Mouse (Mus musculus) central nervous system, embryonic 18 days (tissue): ENCODE results near the gene Pla2g4d. TPM values are rescaled to one million over a fixed set of nuclear protein-coding genes. Genes with fewer than 3 reads are reported as not detected.

Experiments
- polyA plus RNA-seq: library from polyadenylated mRNA; depleted of rRNA; stranded (reverse); fragments of >200 nt; gene quantifications from 2 replicates; pipeline ENCODE4 v1.2.3, GENCODE M21; 2012; rRNA removed

Pla2g4d gene
- 0.08 and 0.12 TPM in 2 replicates for polyA plus RNA-seq

DNA sequence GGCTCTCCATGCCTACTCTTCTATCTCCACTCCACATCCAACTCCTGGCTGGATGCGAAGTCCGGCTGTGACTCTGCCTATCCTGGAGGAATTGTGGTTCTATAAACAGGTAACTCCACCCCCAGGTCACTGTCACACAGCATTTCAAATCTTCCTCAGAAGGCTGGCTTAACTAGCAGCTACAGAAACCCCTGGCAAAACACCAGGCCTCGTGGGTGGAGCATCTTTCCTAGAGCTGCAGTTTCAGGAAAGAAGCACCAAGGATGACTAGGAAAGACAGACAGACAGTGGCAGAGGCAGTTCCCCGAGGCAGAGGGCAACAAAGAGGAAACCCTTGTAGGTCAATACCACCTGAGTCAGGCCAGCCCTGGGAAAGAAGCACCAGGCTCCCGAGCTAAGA is at the start of gene Pla2g4d:
Pla2g4d (minus strand) TSS at position 203 of the 400 bp plus-strand sequence.

DNA sequence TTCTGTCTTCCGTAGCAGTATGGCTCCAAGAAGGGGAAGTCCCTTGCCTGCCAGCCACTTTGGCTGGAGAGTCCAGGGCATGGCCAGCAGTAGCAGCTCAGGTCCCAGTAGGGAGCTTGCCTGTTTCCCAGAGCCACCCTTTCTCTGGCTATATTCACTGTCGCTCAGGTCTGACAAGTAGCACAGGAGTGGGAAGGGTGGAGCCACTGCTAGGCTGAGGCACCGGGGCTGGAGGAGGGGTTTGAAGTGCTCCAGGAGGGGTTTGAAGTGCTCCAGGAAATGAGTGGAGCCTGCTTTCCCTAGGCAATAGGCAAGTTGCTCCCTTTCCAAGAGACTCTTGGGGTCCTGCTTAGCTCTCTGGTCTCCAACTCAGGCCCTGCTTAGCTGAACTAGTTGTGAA is 25.0 kb upstream of the Pla2g4d start, which contains the start of gene Pla2g4f:
Pla2g4f (minus strand) TSS at position 190 of the 400 bp plus-strand sequence.

DNA sequence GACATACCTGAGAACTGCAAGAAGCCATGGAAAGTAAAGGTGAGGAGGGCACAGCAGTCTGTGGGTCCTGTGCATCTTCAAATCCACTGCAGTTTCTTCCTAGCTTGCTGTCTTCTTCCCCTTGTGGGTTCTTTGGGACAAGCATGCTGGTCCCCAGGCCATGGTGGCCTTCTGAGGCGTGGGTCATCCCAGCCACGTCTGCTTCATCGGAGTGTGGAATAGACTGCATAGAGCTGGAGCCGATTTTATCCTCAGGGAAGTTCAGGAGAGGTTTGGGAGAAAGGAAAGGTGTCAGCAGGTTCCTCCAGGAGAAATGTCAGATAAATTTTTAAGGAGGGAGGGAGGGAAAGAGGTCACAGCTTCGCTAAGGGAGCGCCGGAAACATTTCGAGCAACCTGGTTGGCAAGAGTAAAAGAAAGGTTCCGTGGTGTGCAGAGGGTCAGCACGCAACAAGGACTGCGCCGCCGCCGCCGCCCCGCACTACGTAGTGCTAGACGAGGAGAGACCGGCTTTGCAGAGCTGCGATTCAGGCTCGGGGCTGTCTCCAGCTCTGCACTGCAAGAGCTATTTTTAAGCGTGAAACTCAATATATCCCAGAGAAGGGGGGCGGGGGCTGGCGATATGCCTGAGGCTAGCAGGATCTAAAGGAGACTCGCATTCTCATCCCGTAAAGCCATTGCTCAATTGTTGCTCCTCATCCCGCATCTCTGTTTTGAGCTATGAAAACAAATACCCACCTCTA is 44.1 kb downstream of the Pla2g4d start, which contains the start of gene Pla2g4e:
Pla2g4e (minus strand) TSS at position 657 of the 742 bp plus-strand sequence.

Other genes with a start within 250 kb of the Pla2g4d start
- gene Ehd4, start 134.6 kb downstream of the Pla2g4d start, polyA plus RNA-seq: 5.0 and 5.7 TPM in 2 replicates
- gene Pla2g4e, start 43.9 kb downstream of the Pla2g4d start, polyA plus RNA-seq: 14.5 TPM in 2 replicates
- gene Pla2g4f, start 25.0 kb upstream of the Pla2g4d start, polyA plus RNA-seq: 0.05 and 0.08 TPM in 2 replicates
- gene Vps39, start 63.9 kb upstream of the Pla2g4d start, polyA plus RNA-seq: 54.3 and 55.2 TPM in 2 replicates
- gene Ganc, start 114.7 kb upstream of the Pla2g4d start, polyA plus RNA-seq: 6.7 and 7.3 TPM in 2 replicates
- 19.2 and 21.2 TPM in 2 replicates for gene Tmem87a, start 114.9 kb upstream of the Pla2g4d start, polyA plus RNA-seq
- 1.1 and 1.7 TPM in 2 replicates for gene Capn3, start 166.8 kb upstream of the Pla2g4d start, polyA plus RNA-seq